Mouse (Mus musculus): ENCODE data around the gene Mier2.

- TF ChIP-seq POLR2A (IDR thresholded peaks at IDR 0.05; ENCODE audit: low read depth, low read length) (no peak), CTCF (IDR thresholded peaks at IDR 0.05; ENCODE audit: extremely low read depth, insufficient read depth, insufficient read length, insufficient replicate concordance) (no peak)
These were observed 18.6 kb upstream of the Mier2 start for GRCm38 (mm10) chr10:79573611-79574010.
